Mouse (Mus musculus): ENCODE results near the gene Slc4a2.

Slc4a2 gene

GRCm38 (mm10) chr5:24423129-24424003 lies at the start of gene Slc4a2, which contains the start of gene Cdk5:
Gene Slc4a2, plus strand, starts transcription at chr5:24423837.
Gene Cdk5, minus strand, starts transcription at chr5:24423530.
- peak; percentile 99 for DNase-seq (ENCODE audit: low spot score)

DNA sequence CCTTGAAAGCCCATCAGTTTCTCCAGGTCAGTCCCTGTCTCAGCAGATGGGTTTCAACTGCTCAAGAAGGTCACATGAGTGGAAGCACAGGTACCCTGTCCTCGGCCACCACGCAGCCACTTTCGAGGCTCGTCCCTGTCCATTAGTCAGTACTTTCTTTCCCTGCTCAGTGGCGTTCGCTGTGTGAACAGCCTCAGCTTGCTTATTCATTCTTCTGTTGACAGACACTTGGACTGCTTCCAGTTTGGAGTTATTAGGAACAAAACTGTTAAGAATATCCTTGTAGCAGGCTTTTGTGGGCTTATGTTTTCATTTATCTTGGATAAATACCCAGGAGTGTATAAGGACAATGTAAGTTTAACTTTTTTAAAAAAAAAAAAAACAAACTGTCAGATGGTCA lies 49.4 kb upstream of the Slc4a2 start:
- no peak for DNase-seq (ENCODE audit: low spot score)

- no peak for DNase-seq (ENCODE audit: low spot score)
These were observed 48.8 kb upstream of the Slc4a2 start for GRCm38 (mm10) chr5:24374666-24375328.

DNA sequence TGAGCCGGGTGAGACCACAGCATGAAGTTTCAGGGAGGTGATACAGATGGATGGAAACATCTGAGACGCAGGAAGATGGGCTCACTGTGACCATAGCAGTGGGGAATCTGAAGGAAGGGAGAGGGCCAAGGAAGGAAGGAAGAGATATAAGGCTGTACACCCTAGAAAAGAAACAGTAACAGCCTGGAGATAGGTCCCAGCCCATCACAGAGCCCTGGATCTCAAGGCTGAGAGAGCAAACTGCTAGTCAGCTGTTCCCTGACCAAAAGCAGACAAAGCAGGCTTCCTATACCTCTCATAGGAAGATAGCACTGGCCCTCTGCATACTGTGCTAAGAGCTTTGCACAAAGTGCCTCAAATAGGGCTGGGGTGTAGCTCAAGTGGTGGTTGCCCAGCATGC lies 44.9 kb upstream of the Slc4a2 start:
- no peak for DNase-seq (ENCODE audit: low spot score)

- no peak for DNase-seq (ENCODE audit: low spot score)
These were observed 44.1 kb upstream of the Slc4a2 start for GRCm38 (mm10) chr5:24379501-24379900.

- no peak for DNase-seq (ENCODE audit: low spot score)
These were observed 43.1 kb upstream of the Slc4a2 start for GRCm38 (mm10) chr5:24380499-24380898.

- no peak for DNase-seq (ENCODE audit: low spot score)
These were observed 42.2 kb upstream of the Slc4a2 start for GRCm38 (mm10) chr5:24381486-24381885.

GRCm38 (mm10) chr5:24381988-24382387 lies 41.6 kb upstream of the Slc4a2 start:
- DNase-seq (ENCODE audit: low spot score): no peak

- DNase-seq (ENCODE audit: low spot score): peak; percentile 90
These were observed 40.4 kb upstream of the Slc4a2 start for GRCm38 (mm10) chr5:24383026-24383859.

- DNase-seq (ENCODE audit: low spot score): no peak
These were observed 39.2 kb upstream of the Slc4a2 start for GRCm38 (mm10) chr5:24384407-24384806.

GRCm38 (mm10) chr5:24385374-24385773 lies 38.3 kb upstream of the Slc4a2 start:
- no peak for DNase-seq (ENCODE audit: low spot score)

GRCm38 (mm10) chr5:24385887-24386550 lies 37.6 kb upstream of the Slc4a2 start:
- no peak for DNase-seq (ENCODE audit: low spot score)

DNA sequence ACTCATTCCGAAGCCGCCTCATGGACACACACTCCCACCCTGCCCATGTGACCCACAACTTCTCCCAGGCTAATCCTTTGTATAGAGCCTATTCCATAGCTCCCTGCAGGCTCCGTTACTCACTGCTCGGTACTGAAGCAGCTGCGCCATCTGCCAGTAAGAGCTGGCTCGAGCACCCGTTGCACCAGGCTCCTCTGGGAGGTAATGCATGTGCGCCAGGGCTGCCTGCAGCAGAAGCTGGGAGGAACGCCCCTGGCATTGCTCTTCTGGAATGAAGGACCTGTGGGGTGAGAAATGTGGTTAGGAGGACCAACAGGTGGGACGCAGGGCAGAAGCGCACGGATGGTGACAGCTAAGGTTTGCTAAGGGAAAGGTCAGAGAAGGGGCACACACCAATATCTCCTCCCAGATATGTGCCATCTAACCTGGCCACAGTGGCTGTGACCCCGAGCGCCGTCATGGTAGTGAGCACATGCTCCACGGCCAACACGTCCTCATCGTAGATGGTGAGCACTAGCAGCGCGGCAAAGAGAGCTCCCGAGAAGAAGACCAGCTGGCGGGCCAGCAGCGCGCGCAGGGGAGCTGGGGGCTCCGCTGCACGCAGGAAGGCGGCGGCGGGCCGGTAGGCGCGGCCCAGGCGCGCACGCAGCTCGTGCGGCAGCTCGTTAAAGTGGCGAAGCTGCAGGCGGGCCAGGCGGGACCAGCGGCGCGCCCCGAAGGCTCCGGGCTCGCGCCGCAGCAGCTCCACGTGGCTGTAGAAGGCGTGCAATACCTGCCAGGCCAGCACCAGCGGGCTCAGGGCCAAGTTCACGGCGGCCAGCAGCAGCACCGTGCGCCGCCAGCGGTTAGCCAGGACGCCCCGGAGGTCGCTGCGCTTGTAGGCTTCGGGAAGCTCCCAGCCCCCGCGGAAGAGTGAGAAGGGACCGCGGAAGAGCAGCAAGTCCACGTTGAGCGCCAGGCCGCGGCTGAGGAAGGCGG lies 36.1 kb upstream of the Slc4a2 start:
- DNase-seq (ENCODE audit: low spot score): no peak

DNA sequence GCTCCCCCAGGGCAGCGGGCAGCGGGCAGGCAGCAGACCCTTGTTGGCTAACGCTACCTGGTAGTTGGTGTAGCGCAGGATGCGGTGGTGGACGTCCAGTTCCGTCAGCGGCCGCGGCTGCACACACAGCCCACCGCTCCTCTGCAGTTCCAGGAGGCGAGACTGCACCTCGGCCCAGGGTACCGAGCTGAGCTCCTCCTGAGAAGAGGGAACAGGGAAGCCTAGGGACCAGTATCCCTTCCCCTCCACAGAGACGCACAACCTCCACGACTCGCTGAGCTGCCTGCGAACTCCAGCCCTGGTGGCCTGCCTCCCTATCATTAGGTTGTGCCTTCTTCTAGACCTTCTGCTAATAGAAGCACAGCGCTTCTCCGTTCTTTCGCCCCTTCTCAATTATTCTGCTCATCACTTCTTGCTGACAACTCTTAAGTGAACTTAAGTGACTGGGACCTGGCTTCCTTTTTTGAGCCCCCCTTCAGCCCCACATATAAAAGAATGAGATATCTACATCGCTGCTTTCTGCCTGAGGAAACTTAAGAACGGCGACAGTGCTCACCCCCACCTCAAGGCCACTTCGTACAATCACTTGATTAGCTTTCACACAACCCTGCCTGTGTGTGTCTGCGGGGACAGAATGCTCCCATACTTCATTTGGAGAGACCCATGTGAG lies 35.3 kb upstream of the Slc4a2 start:
- no peak for DNase-seq (ENCODE audit: low spot score)

- DNase-seq (ENCODE audit: low spot score): no peak
These were observed 34.5 kb upstream of the Slc4a2 start for GRCm38 (mm10) chr5:24389011-24389657.

DNA sequence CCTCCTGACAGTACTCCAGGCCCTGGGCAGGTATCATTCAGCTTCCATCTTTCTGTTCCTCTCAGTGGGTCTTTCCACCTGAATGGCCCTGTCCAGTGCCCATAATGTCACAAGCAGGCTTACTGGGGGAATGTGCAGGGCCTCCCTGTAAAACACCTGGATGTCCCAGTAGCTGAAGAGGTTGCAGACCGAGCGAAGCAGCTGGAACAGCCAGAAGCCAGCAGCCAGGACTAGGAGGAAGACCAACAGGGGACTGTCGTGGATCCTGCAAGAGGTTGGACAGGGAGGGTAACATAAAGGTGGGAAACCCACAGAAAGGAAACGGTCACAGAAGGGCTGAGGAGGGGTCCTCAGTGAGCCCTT lies 34.0 kb upstream of the Slc4a2 start:
- DNase-seq (ENCODE audit: low spot score): no peak

- no peak for DNase-seq (ENCODE audit: low spot score)
These were observed 31.8 kb upstream of the Slc4a2 start, which contains the start of gene Atg9b for GRCm38 (mm10) chr5:24391864-24392263. Gene Atg9b, minus strand, starts transcription at chr5:24392143.

- DNase-seq (ENCODE audit: low spot score): no peak
These were observed 30.9 kb upstream of the Slc4a2 start for GRCm38 (mm10) chr5:24392724-24393123.

- DNase-seq (ENCODE audit: low spot score): peak; percentile 63
These were observed 30.1 kb upstream of the Slc4a2 start, which contains the start of gene Abcb8 for GRCm38 (mm10) chr5:24393392-24393997. Gene Abcb8, plus strand, starts transcription at chr5:24393663.
